Comparison of ENCODE assay signal across 12 mouse cellular contexts in genomic region chr1:130512798-130513405, GRCm38 (mm10). TPM values are rescaled to one million over a fixed set of nuclear protein-coding genes. Genes with fewer than 3 reads are reported as not detected.
A peak's percentile ranks its signal among the peaks of the same experiment; 100 is the strongest.
DNase-seq lines count a peak whose midpoint lies in the region; ATAC-seq and TF ChIP-seq lines count a peak whose summit lies in the region.
"Had no signal": no experiment of that assay in that cellular context is flagged by ENCODE, and none has a peak within 500 bp of the region (broad histone marks: within the 10 kb centered on the region; RNA-seq: fewer than 3 reads in every experiment).

No protein-coding gene starts in this region.

- peaks cover 46% of the 10 kb centered on the region for H3K4me1 ChIP-seq in liver, embryonic 12.5 days
- H3K4me1 ChIP-seq in liver, embryonic 11.5 days (replicated peaks; ENCODE audit: control insufficient read depth, insufficient read depth, low read length): peaks cover 5% of the 10 kb centered on the region
- H3K4me1 ChIP-seq in heart, embryonic 12.5 days (replicated peaks): peaks cover 16% of the 10 kb centered on the region
- H3K4me1 ChIP-seq in forebrain, embryonic 14.5 days (ENCODE audit: control insufficient read depth, insufficient read depth, low read length): no peaks in the 10 kb centered on the region
- H3K4me1 ChIP-seq: forebrain, embryonic 12.5 days had no signal

- H3K9ac ChIP-seq in liver, embryonic 12.5 days: no peak overlapping the region
- no peak overlapping the region for H3K9ac ChIP-seq in liver, embryonic 11.5 days (ENCODE audit: low read depth, low read length)
- H3K9ac ChIP-seq in heart, embryonic 12.5 days: no peak overlapping the region
- H3K9ac ChIP-seq in forebrain, embryonic 14.5 days (ENCODE audit: low read length): no peak overlapping the region
- H3K9ac ChIP-seq: forebrain, embryonic 12.5 days had no signal

- 42% methylated on average over 4 of the region's 4 CpGs for WGBS in liver, embryonic 12.5 days (ENCODE audit: insufficient replicate concordance)
- WGBS in liver, embryonic 11.5 days: 61% methylated on average over 4 of the region's 4 CpGs
- WGBS in heart, embryonic 12.5 days: 69% methylated on average over 4 of the region's 4 CpGs
- 88% methylated on average over 4 of the region's 4 CpGs for WGBS in forebrain, embryonic 14.5 days

- TF ChIP-seq CTCF in gastrocnemius, adult 2 months (IDR thresholded peaks at IDR 0.05): no peak

- no peak for ATAC-seq in liver, embryonic 12.5 days
- ATAC-seq in liver, embryonic 11.5 days (replicated peaks; ENCODE audit: low FRiP score): no peak
- ATAC-seq in heart, embryonic 12.5 days (ENCODE audit: insufficient number of reproducible peaks, low FRiP score): 0 out of 2 replicates have a peak, but pooled peaks have one; percentile 9
- ATAC-seq in forebrain, embryonic 14.5 days: no peak
- ATAC-seq: intestine, postnatal 0 days had no signal

- H3K36me3 ChIP-seq in liver, embryonic 12.5 days: no peaks in the 10 kb centered on the region
- no peaks in the 10 kb centered on the region for H3K36me3 ChIP-seq in liver, embryonic 11.5 days (ENCODE audit: control insufficient read depth, insufficient read depth, low read length)
- no peaks in the 10 kb centered on the region for H3K36me3 ChIP-seq in heart, embryonic 12.5 days
- H3K36me3 ChIP-seq in forebrain, embryonic 14.5 days (ENCODE audit: control insufficient read depth, insufficient read depth, low read length): no peaks in the 10 kb centered on the region
- H3K36me3 ChIP-seq: forebrain, embryonic 12.5 days had no signal

- no peak for DNase-seq in gastrocnemius, adult 2 months
- no peak for DNase-seq in gastrocnemius, postnatal 36 days
- no peak for DNase-seq in liver, embryonic 11.5 days (ENCODE audit: low spot score)
- DNase-seq in lung, postnatal 25 days (ENCODE audit: low spot score): peak; percentile 47
- DNase-seq in forebrain, embryonic 14.5 days (ENCODE audit: low spot score): no peak
- no peak for DNase-seq in left cerebral cortex, postnatal 36 days (ENCODE audit: low spot score in 2 of 2)
- DNase-seq: layer of hippocampus, postnatal 36 days; thymus, adult 18-20 months had no signal

- intact Hi-C loops in gastrocnemius, adult 2 months (cut with DNase I): loop anchor here (5.0 kb wide), 1 partner anchor 51 kb away; the partner anchor contains the start of gene Cd55
- intact Hi-C loops in gastrocnemius, postnatal 36 days (cut with DNase I): no loop called here
- intact Hi-C loops in left cerebral cortex, postnatal 36 days (cut with DNase I): no loop called here

- no peaks in the 10 kb centered on the region for H3K9me3 ChIP-seq in liver, embryonic 12.5 days (replicated peaks)
- no peaks in the 10 kb centered on the region for H3K9me3 ChIP-seq in liver, embryonic 11.5 days (ENCODE audit: control insufficient read depth, low read length)
- H3K9me3 ChIP-seq in heart, embryonic 12.5 days (replicated peaks): no peaks in the 10 kb centered on the region
- H3K9me3 ChIP-seq in forebrain, embryonic 14.5 days (replicated peaks; ENCODE audit: control insufficient read depth, low read length): no peaks in the 10 kb centered on the region
- H3K9me3 ChIP-seq: forebrain, embryonic 12.5 days had no signal

- H3K27me3 ChIP-seq in liver, embryonic 12.5 days (replicated peaks): no peaks in the 10 kb centered on the region
- no peaks in the 10 kb centered on the region for H3K27me3 ChIP-seq in liver, embryonic 11.5 days (replicated peaks; ENCODE audit: control insufficient read depth, insufficient read depth, low read length)
- H3K27me3 ChIP-seq in heart, embryonic 12.5 days (replicated peaks): no peaks in the 10 kb centered on the region
- H3K27me3 ChIP-seq in forebrain, embryonic 14.5 days (replicated peaks; ENCODE audit: control insufficient read depth, insufficient read depth, low read length): no peaks in the 10 kb centered on the region
- H3K27me3 ChIP-seq: forebrain, embryonic 12.5 days had no signal

- H3K4me2 ChIP-seq in liver, embryonic 12.5 days: no peak overlapping the region
- no peak overlapping the region for H3K4me2 ChIP-seq in liver, embryonic 11.5 days
- H3K4me2 ChIP-seq in heart, embryonic 12.5 days: no peak overlapping the region
- no peak overlapping the region for H3K4me2 ChIP-seq in forebrain, embryonic 14.5 days (ENCODE audit: low read length)
- H3K4me2 ChIP-seq: forebrain, embryonic 12.5 days had no signal

- H3K27ac ChIP-seq in gastrocnemius, adult 2 months: peak overlapping the region; percentile 62
- H3K27ac ChIP-seq in liver, embryonic 12.5 days: peak overlapping the region; percentile 41; the same call in 1 of the 2 replicates
- H3K27ac ChIP-seq in liver, embryonic 11.5 days (ENCODE audit: low read depth, low read length): no peak overlapping the region
- H3K27ac ChIP-seq in heart, embryonic 12.5 days (ENCODE audit: poor library complexity, severe bottlenecking): no peak overlapping the region
- H3K27ac ChIP-seq in forebrain, embryonic 14.5 days (ENCODE audit: low read depth, low read length): no peak overlapping the region
- H3K27ac ChIP-seq: forebrain, embryonic 12.5 days had no signal

- no peak overlapping the region for H3K4me3 ChIP-seq in gastrocnemius, adult 2 months
- no peak overlapping the region for H3K4me3 ChIP-seq in liver, embryonic 12.5 days
- H3K4me3 ChIP-seq in liver, embryonic 11.5 days (ENCODE audit: low read depth, low read length): no peak overlapping the region
- no peak overlapping the region for H3K4me3 ChIP-seq in heart, embryonic 12.5 days
- H3K4me3 ChIP-seq in forebrain, embryonic 14.5 days (ENCODE audit: low read depth, low read length): no peak overlapping the region
- H3K4me3 ChIP-seq: forebrain, embryonic 12.5 days had no signal

RNA-seq across cellular contexts. Expression of gene Cd55, which starts 50.4 kb away (rescaled TPM):
- total RNA-seq in gastrocnemius, adult 2 months (2021): 10 to 100 TPM; 47.7 to 77.9 TPM
- total RNA-seq in gastrocnemius, postnatal 36 days (2021): 10 to 100 TPM; 42.9 to 59.3 TPM
- polyA plus RNA-seq in liver, embryonic 12.5 days (2016; fragmentation: Nextera tagmentation; extraction: Ambion mirVana): 23.7 and 26.2 TPM in 2 replicates
- 30.1 and 31.9 TPM in 2 replicates for polyA plus RNA-seq in liver, embryonic 11.5 days (2014; fragmentation: Nextera tagmentation; extraction: Ambion mirVana)
- polyA plus RNA-seq in heart, embryonic 12.5 days (2016; fragmentation: Nextera tagmentation; extraction: Ambion mirVana): 13.4 and 16.5 TPM in 2 replicates
- 3.3 and 4.6 TPM in 2 replicates for polyA plus RNA-seq in forebrain, embryonic 14.5 days (2014; fragmentation: Nextera tagmentation; extraction: Ambion mirVana)
- total RNA-seq in left cerebral cortex, postnatal 36 days (2021): 1 to 10 TPM; 5.2 to 5.5 TPM

Comparison
In these comparisons a context has a peak if more than half of its experiments do, and no peak if none do; other contexts are left out.
1. H3K27ac ChIP-seq: peak in gastrocnemius, adult 2 months (single experiment) and liver, embryonic 12.5 days (single experiment); none in liver, embryonic 11.5 days (single experiment), heart, embryonic 12.5 days (single experiment) and forebrain, embryonic 14.5 days (single experiment).